Mouse (Mus musculus): ENCODE measurements around the gene Mdm4. TPM values are rescaled to one million over a fixed set of nuclear protein-coding genes. Genes with fewer than 3 reads are reported as not detected.

Mdm4 gene
- total RNA-seq, 1 experiment = 136 TPM

DNA sequence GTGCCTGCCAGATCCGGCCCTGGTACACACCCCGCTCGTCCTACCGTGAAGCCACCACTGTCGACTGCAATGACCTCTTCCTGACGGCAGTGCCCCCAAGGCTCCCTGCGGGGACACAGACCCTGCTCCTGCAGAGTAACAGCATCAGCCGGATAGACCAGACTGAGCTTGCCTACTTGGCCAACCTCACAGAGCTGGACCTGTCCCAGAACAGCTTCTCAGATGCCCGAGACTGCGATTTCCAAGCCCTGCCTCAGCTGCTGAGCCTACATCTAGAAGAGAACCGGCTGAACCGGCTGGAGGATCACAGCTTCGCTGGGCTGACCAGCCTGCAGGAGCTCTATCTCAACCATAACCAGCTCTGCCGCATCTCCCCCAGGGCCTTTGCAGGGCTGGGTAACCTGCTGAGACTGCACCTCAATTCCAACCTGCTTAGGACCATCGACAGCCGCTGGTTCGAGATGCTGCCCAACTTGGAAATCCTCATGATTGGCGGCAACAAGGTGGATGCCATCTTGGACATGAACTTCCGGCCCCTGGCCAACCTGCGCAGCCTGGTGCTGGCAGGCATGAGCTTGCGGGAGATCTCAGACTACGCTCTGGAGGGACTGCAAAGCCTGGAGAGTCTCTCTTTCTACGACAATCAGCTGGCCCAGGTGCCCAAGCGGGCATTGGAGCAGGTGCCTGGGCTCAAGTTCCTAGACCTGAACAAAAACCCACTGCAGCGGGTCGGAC is 92.9 kb downstream of the Mdm4 start:
- no peaks in the 10 kb centered on the region for H3K9me3 ChIP-seq (ENCODE audit: control insufficient read depth, insufficient read depth, low read depth, low read length)
- peak overlapping the region; percentile 13 to 17; a peak in 1 of 4 replicates for H3K4me3 ChIP-seq (ENCODE audit: insufficient read depth in 1 of 2, low read depth in 1 of 2, low read length in 2 of 2, poor library complexity in 1 of 2, severe bottlenecking in 1 of 2)
- H3K4me1 ChIP-seq (ENCODE audit: control insufficient read depth in 2 of 2, insufficient read depth in 2 of 2, low read length in 2 of 2, poor library complexity in 1 of 2) = peaks cover 0 to 4% of the 10 kb centered on the region in 2 experiments; a peak in 1 of 4 replicates
- no peak overlapping the region for H3K9ac ChIP-seq (ENCODE audit: insufficient read depth, low read depth, low read length, poor library complexity, severe bottlenecking)
- no peak overlapping the region for H3K27ac ChIP-seq (ENCODE audit: insufficient read depth, low read depth, low read length, poor library complexity, severe bottlenecking)
- TF ChIP-seq ZNF384 (IDR thresholded peaks at IDR 0.05; ENCODE audit: low read depth, low read length) (no peak), CHD2 (IDR thresholded peaks at IDR 0.05; ENCODE audit: low read depth, low read length) (no peak), ZC3H11A (IDR thresholded peaks at IDR 0.05; ENCODE audit: borderline replicate concordance, low read depth, low read length) (no peak), MAFK (IDR thresholded peaks at IDR 0.05; ENCODE audit: insufficient read depth, low read depth, low read length) (no peak), HCFC1 (IDR thresholded peaks at IDR 0.05; ENCODE audit: borderline replicate concordance, insufficient read depth, low read length) (no peak)
- no peaks in the 10 kb centered on the region for H3K36me3 ChIP-seq (ENCODE audit: control insufficient read depth, insufficient read depth, low read length, poor library complexity, severe bottlenecking)
- DNase-seq (ENCODE audit: low read depth, low spot score) = no peak
- in situ Hi-C loops (cut with MboI; ENCODE audit: low sequenced_read_pairs in 2 of 2, unreplicated experiment in 2 of 2) = no loop called here

DNA sequence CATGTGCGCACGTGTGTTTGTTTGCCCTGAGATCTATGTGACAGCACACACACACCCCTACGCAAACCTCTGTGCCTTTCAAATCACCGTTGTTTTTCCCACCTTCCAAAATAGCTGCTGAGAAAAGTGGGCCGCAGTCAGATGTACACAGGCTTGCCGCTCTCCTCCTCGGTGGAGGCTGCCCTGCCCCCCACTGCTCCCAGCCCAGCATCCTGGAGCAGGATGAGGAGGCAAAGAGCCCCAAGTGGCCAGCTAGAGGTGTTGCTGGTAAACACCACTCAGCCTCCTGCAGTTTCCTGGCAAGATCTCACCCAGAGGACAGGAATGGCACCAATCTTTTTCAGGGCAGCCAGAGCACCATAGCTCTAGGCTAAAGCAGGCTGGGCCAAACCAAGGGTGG is 95.5 kb downstream of the Mdm4 start:
- Histone ChIP-seq H3K36me3 (ENCODE audit: control insufficient read depth, insufficient read depth, low read length, poor library complexity, severe bottlenecking) (no peaks in the 10 kb centered on the region), H3K9me3 (ENCODE audit: control insufficient read depth, insufficient read depth, low read depth, low read length) (no peaks in the 10 kb centered on the region), H3K27ac (ENCODE audit: insufficient read depth, low read depth, low read length, poor library complexity, severe bottlenecking) (no peak overlapping the region), H3K4me3 (ENCODE audit: insufficient read depth in 1 of 2, low read depth in 1 of 2, low read length in 2 of 2, poor library complexity in 1 of 2, severe bottlenecking in 1 of 2) (no peak overlapping the region), H3K4me1 (ENCODE audit: control insufficient read depth in 2 of 2, insufficient read depth in 2 of 2, low read length in 2 of 2, poor library complexity in 1 of 2) (peaks cover 0 to 4% of the 10 kb centered on the region in 2 experiments; a peak in 1 of 4 replicates), H3K9ac (ENCODE audit: insufficient read depth, low read depth, low read length, poor library complexity, severe bottlenecking) (no peak overlapping the region)
- no peak for TF ChIP-seq ZC3H11A (IDR thresholded peaks at IDR 0.05; ENCODE audit: borderline replicate concordance, low read depth, low read length)
- no peak for TF ChIP-seq MAFK (IDR thresholded peaks at IDR 0.05; ENCODE audit: insufficient read depth, low read depth, low read length)
- no peak for TF ChIP-seq CHD2 (IDR thresholded peaks at IDR 0.05; ENCODE audit: low read depth, low read length)
- TF ChIP-seq ZNF384 (IDR thresholded peaks at IDR 0.05; ENCODE audit: low read depth, low read length) = no peak
- TF ChIP-seq HCFC1 (IDR thresholded peaks at IDR 0.05; ENCODE audit: borderline replicate concordance, insufficient read depth, low read length) = no peak
- in situ Hi-C loops (cut with MboI; ENCODE audit: low sequenced_read_pairs in 2 of 2, unreplicated experiment in 2 of 2) = no loop called here
- DNase-seq (ENCODE audit: low read depth, low spot score) = no peak

GRCm38 (mm10) chr1:132932421-132932820 is 97.9 kb downstream of the Mdm4 start:
- TF ChIP-seq HCFC1 (IDR thresholded peaks at IDR 0.05; ENCODE audit: borderline replicate concordance, insufficient read depth, low read length) (no peak), CHD2 (IDR thresholded peaks at IDR 0.05; ENCODE audit: low read depth, low read length) (no peak), MAFK (IDR thresholded peaks at IDR 0.05; ENCODE audit: insufficient read depth, low read depth, low read length) (no peak), ZNF384 (IDR thresholded peaks at IDR 0.05; ENCODE audit: low read depth, low read length) (no peak), ZC3H11A (IDR thresholded peaks at IDR 0.05; ENCODE audit: borderline replicate concordance, low read depth, low read length) (no peak)
- Histone ChIP-seq H3K4me3 (ENCODE audit: insufficient read depth in 1 of 2, low read depth in 1 of 2, low read length in 2 of 2, poor library complexity in 1 of 2, severe bottlenecking in 1 of 2) (no peak overlapping the region), H3K9ac (ENCODE audit: insufficient read depth, low read depth, low read length, poor library complexity, severe bottlenecking) (no peak overlapping the region), H3K36me3 (ENCODE audit: control insufficient read depth, insufficient read depth, low read length, poor library complexity, severe bottlenecking) (no peaks in the 10 kb centered on the region), H3K9me3 (ENCODE audit: control insufficient read depth, insufficient read depth, low read depth, low read length) (no peaks in the 10 kb centered on the region), H3K4me1 (ENCODE audit: control insufficient read depth in 2 of 2, insufficient read depth in 2 of 2, low read length in 2 of 2, poor library complexity in 1 of 2) (peaks cover 0 to 8% of the 10 kb centered on the region in 2 experiments; a peak in 1 of 4 replicates), H3K27ac (ENCODE audit: insufficient read depth, low read depth, low read length, poor library complexity, severe bottlenecking) (no peak overlapping the region)
- in situ Hi-C loops (cut with MboI; ENCODE audit: low sequenced_read_pairs in 2 of 2, unreplicated experiment in 2 of 2) = no loop called here
- DNase-seq (ENCODE audit: low read depth, low spot score) = no peak

DNA sequence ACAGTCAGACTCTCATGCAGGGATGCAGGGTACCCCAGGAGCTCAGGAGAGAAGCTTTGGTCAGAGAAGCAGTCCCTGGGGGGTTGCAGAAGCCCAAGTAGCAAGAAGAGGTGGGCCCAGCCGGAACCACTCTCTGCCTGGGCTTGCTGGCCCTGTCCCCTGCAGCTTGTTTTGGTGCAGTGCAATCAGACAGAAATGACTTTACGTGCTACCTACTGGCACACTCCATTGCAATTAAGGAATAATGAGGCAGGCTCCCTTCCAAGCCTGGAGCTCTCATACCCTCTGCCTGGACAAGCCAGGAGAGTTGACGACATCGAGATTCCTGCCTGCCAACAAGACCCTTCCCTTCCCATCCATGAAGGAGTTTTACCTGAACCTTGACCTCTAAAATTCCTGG is 100.1 kb downstream of the Mdm4 start:
- Histone ChIP-seq H3K9ac (ENCODE audit: insufficient read depth, low read depth, low read length, poor library complexity, severe bottlenecking) (no peak overlapping the region), H3K27ac (ENCODE audit: insufficient read depth, low read depth, low read length, poor library complexity, severe bottlenecking) (no peak overlapping the region), H3K36me3 (ENCODE audit: control insufficient read depth, insufficient read depth, low read length, poor library complexity, severe bottlenecking) (no peaks in the 10 kb centered on the region), H3K4me1 (ENCODE audit: control insufficient read depth in 2 of 2, insufficient read depth in 2 of 2, low read length in 2 of 2, poor library complexity in 1 of 2) (peaks cover 0 to 6% of the 10 kb centered on the region in 2 experiments; a peak in 1 of 4 replicates), H3K4me3 (ENCODE audit: insufficient read depth in 1 of 2, low read depth in 1 of 2, low read length in 2 of 2, poor library complexity in 1 of 2, severe bottlenecking in 1 of 2) (no peak overlapping the region), H3K9me3 (ENCODE audit: control insufficient read depth, insufficient read depth, low read depth, low read length) (no peaks in the 10 kb centered on the region)
- TF ChIP-seq MAFK (IDR thresholded peaks at IDR 0.05; ENCODE audit: insufficient read depth, low read depth, low read length) (no peak), ZC3H11A (IDR thresholded peaks at IDR 0.05; ENCODE audit: borderline replicate concordance, low read depth, low read length) (no peak), HCFC1 (IDR thresholded peaks at IDR 0.05; ENCODE audit: borderline replicate concordance, insufficient read depth, low read length) (no peak), CHD2 (IDR thresholded peaks at IDR 0.05; ENCODE audit: low read depth, low read length) (no peak), ZNF384 (IDR thresholded peaks at IDR 0.05; ENCODE audit: low read depth, low read length) (no peak)
- no peak for DNase-seq (ENCODE audit: low read depth, low spot score)
- in situ Hi-C loops (cut with MboI; ENCODE audit: low sequenced_read_pairs in 2 of 2, unreplicated experiment in 2 of 2) = no loop called here

Data from ES-E14 (cell line).